Mouse (Mus musculus): Measurements from ENCODE around the gene Arl5b. TPM values are rescaled to one million over a fixed set of nuclear protein-coding genes. Genes with fewer than 3 reads are reported as not detected.

Arl5b gene
- polyA plus RNA-seq, 1 experiment: 4.1 TPM

DNA sequence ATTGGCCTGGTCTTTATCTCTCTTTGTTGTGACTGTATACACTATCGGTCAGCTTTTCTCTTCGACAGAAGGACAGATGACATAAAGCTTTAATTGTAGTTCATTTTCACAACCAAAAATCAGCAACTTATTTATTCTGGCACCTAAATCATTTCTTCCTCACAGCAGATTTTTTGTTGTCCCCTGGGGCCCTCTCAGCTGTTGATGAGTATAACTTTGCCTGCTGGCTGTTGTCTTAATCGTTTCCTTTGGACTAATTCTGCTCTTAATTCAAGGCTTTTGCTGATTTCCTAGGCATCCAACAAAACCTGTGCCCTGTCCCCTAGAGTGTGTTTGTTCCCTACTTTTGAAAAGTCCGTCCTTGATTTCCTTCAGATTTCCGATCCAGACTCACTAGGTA is 9.0 kb downstream of the Arl5b start:
- peaks cover 56% of the 10 kb centered on the region for H3K79me3 ChIP-seq (ENCODE audit: low read depth)
- TF ChIP-seq FOSL1 (IDR thresholded peaks at IDR 0.05; ENCODE audit: insufficient read depth, low read length, poor library complexity, severe bottlenecking) (no peak), MYOD1 (IDR thresholded peaks at IDR 0.05; ENCODE audit: control insufficient read depth, insufficient read length, low read depth) (no peak), MYOG (IDR thresholded peaks at IDR 0.05; ENCODE audit: control insufficient read depth, extremely low read depth, insufficient read length) (no peak), CTCF (IDR thresholded peaks at IDR 0.05; ENCODE audit: control insufficient read depth, insufficient read depth, insufficient read length) (no peak), MAX (IDR thresholded peaks at IDR 0.05) (no peak), CEBPB (IDR thresholded peaks at IDR 0.05; ENCODE audit: low read depth) (no peak), USF1 (IDR thresholded peaks at IDR 0.05; ENCODE audit: low read depth) (no peak)
- peaks cover 4% of the 10 kb centered on the region for H3K36me3 ChIP-seq (ENCODE audit: control insufficient read depth, insufficient read depth)
- H3K4me3 ChIP-seq (ENCODE audit: insufficient read depth, poor library complexity, severe bottlenecking): no peak overlapping the region
- H3K79me2 ChIP-seq (ENCODE audit: control insufficient read depth, insufficient read depth): peaks cover 81% of the 10 kb centered on the region
- no peak overlapping the region for H3ac ChIP-seq (ENCODE audit: control insufficient read depth, insufficient read length, low read depth)
- H3K27me3 ChIP-seq (ENCODE audit: control insufficient read depth, insufficient read depth, insufficient read length): no peaks in the 10 kb centered on the region

DNA sequence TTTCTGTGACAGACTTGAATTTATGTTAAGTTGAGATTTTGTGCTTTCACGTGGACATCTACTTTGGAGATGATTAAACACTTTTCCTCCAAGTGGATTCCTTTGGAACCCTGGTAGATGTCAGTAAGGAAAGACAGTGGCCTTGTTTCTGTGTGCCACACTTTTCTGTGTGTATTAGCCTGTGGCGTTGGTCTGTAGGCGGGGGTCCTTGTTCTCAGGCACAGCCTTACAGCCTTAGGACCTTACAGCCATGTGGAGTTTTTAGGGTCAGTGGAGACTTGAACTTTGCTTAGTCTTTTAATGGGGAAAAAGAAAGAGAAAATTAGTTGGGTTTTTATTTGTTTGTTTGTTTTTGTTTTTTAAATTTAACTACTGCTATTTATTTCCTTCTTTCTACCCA is 11.7 kb downstream of the Arl5b start:
- Histone ChIP-seq H3K4me3 (ENCODE audit: insufficient read depth, poor library complexity, severe bottlenecking) (no peak overlapping the region), H3ac (ENCODE audit: control insufficient read depth, insufficient read length, low read depth) (no peak overlapping the region), H3K79me2 (ENCODE audit: control insufficient read depth, insufficient read depth) (peaks cover 99% of the 10 kb centered on the region), H3K27me3 (ENCODE audit: control insufficient read depth, insufficient read depth, insufficient read length) (no peaks in the 10 kb centered on the region), H3K36me3 (ENCODE audit: control insufficient read depth, insufficient read depth) (peaks cover 7% of the 10 kb centered on the region), H3K79me3 (ENCODE audit: low read depth) (peaks cover 65% of the 10 kb centered on the region)
- TF ChIP-seq MYOD1 (IDR thresholded peaks at IDR 0.05; ENCODE audit: control insufficient read depth, insufficient read length, low read depth) (no peak), MAX (IDR thresholded peaks at IDR 0.05) (no peak), FOSL1 (IDR thresholded peaks at IDR 0.05; ENCODE audit: insufficient read depth, low read length, poor library complexity, severe bottlenecking) (no peak), CTCF (IDR thresholded peaks at IDR 0.05; ENCODE audit: control insufficient read depth, insufficient read depth, insufficient read length) (no peak), USF1 (IDR thresholded peaks at IDR 0.05; ENCODE audit: low read depth) (no peak), MYOG (IDR thresholded peaks at IDR 0.05; ENCODE audit: control insufficient read depth, extremely low read depth, insufficient read length) (no peak), CEBPB (IDR thresholded peaks at IDR 0.05; ENCODE audit: low read depth) (no peak)

DNA sequence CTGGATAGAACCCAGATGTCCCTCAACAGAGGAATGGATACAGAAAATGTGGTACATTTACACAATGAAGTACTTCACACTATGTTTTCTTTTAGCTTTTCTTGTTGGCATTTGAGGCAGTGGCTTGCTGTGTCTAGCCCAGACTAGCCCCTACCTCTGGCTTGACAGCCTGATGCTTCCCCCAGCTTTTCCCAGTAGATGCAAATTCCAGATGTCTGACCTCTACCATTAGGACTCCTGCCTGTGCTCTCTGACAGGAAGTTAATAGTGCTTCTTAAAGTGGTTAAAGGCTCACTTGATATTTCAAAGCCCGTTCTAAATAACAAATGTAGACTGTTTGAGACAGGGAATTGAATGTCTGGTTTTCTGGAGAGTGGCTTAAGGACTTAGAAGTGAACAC is 14.6 kb downstream of the Arl5b start:
- peaks cover 7% of the 10 kb centered on the region for H3K36me3 ChIP-seq (ENCODE audit: control insufficient read depth, insufficient read depth)
- no peak overlapping the region for H3ac ChIP-seq (ENCODE audit: control insufficient read depth, insufficient read length, low read depth)
- TF ChIP-seq MYOD1 (IDR thresholded peaks at IDR 0.05; ENCODE audit: control insufficient read depth, insufficient read length, low read depth) (no peak), CEBPB (IDR thresholded peaks at IDR 0.05; ENCODE audit: low read depth) (no peak)
- H3K79me2 ChIP-seq (ENCODE audit: control insufficient read depth, insufficient read depth): peaks cover 82% of the 10 kb centered on the region
- no peak overlapping the region for H3K4me3 ChIP-seq (ENCODE audit: insufficient read depth, poor library complexity, severe bottlenecking)
- peaks cover 43% of the 10 kb centered on the region for H3K79me3 ChIP-seq (ENCODE audit: low read depth)
- no peaks in the 10 kb centered on the region for H3K27me3 ChIP-seq (ENCODE audit: control insufficient read depth, insufficient read depth, insufficient read length)

DNA sequence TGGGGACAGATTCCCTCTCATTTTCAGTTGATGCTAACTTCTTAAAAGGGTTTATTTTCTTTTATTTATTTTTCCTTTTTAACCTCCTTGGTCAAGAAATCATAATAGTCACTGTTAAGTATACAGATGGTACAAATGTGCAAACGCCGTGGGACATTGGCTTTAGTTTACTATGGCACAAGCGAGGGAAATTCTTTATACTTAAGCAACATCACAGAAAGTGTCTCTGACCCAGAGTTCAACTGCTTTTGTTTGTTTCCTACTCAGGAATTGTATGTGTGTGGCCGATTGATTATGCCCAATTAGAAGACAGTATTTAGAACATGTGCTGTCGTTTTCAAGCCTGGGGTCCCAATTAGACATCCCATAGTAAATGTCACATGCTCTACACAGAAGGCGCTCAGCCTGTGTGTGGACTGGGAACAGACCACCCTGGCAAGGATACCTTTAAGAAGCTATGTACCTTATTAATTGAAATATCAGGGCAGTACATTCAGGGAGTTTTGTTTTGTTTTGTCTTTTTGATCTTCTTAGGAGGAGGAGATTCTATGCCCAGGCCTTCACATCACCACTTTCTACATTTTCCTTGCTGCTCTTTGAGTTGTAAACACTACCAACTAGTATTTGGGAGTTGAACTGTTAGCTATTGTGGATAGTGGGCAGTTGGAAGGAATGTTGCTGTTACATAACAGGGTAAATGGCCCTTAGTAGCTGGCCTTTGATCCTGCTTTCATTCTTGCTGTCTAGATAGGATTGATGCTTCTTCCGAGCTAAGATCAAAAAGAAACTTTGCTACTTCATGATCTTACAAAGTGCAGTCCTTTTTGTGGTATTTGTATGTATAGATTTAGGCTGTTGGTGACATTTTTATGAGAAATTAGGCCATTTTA is 15.4 kb downstream of the Arl5b start:
- Histone ChIP-seq H3ac (ENCODE audit: control insufficient read depth, insufficient read length, low read depth) (no peak overlapping the region), H3K36me3 (ENCODE audit: control insufficient read depth, insufficient read depth) (peaks cover 12% of the 10 kb centered on the region)

DNA sequence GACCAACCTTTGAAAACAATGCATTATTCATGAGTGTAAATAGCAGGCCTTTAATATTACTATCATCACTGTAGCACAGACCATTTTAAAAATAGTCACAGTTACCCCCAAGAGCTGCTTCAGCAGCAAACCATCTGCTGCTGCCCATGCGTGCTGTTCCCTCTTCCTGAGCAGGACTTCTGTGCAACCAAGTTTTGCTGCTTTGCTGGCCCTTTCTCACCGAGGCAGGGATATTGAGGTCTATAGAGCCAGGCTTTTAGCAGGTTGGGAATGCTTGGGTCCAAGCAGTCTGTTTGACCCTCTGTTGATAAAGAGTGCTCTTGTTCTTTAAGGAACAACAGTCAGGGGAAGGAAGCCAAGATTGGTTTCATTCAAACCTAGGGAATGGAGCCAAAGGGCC is 16.3 kb downstream of the Arl5b start:
- peaks cover 34% of the 10 kb centered on the region for H3K79me3 ChIP-seq (ENCODE audit: low read depth)
- H3K36me3 ChIP-seq (ENCODE audit: control insufficient read depth, insufficient read depth): peaks cover 21% of the 10 kb centered on the region
- no peak for TF ChIP-seq MAX (IDR thresholded peaks at IDR 0.05)
- no peak for TF ChIP-seq FOSL1 (IDR thresholded peaks at IDR 0.05; ENCODE audit: insufficient read depth, low read length, poor library complexity, severe bottlenecking)
- no peak for TF ChIP-seq MYOG (IDR thresholded peaks at IDR 0.05; ENCODE audit: control insufficient read depth, extremely low read depth, insufficient read length)
- TF ChIP-seq MYOD1 (IDR thresholded peaks at IDR 0.05; ENCODE audit: control insufficient read depth, insufficient read length, low read depth): no peak
- no peak for TF ChIP-seq USF1 (IDR thresholded peaks at IDR 0.05; ENCODE audit: low read depth)
- TF ChIP-seq CTCF (IDR thresholded peaks at IDR 0.05; ENCODE audit: control insufficient read depth, insufficient read depth, insufficient read length): no peak
- TF ChIP-seq CEBPB (IDR thresholded peaks at IDR 0.05; ENCODE audit: low read depth): no peak
- H3K27me3 ChIP-seq (ENCODE audit: control insufficient read depth, insufficient read depth, insufficient read length): no peaks in the 10 kb centered on the region
- H3K4me3 ChIP-seq (ENCODE audit: insufficient read depth, poor library complexity, severe bottlenecking): no peak overlapping the region
- H3ac ChIP-seq (ENCODE audit: control insufficient read depth, insufficient read length, low read depth): no peak overlapping the region
- H3K79me2 ChIP-seq (ENCODE audit: control insufficient read depth, insufficient read depth): peaks cover 65% of the 10 kb centered on the region

More for the DNA sequence above, 15.4 kb downstream of the Arl5b start:
- TF ChIP-seq CEBPB (IDR thresholded peaks at IDR 0.05; ENCODE audit: low read depth) (no peak), FOSL1 (IDR thresholded peaks at IDR 0.05; ENCODE audit: insufficient read depth, low read length, poor library complexity, severe bottlenecking) (no peak), USF1 (IDR thresholded peaks at IDR 0.05; ENCODE audit: low read depth) (no peak), MAX (IDR thresholded peaks at IDR 0.05) (no peak), CTCF (IDR thresholded peaks at IDR 0.05; ENCODE audit: control insufficient read depth, insufficient read depth, insufficient read length) (no peak), MYOG (IDR thresholded peaks at IDR 0.05; ENCODE audit: control insufficient read depth, extremely low read depth, insufficient read length) (no peak), MYOD1 (IDR thresholded peaks at IDR 0.05; ENCODE audit: control insufficient read depth, insufficient read length, low read depth) (no peak)
- H3K4me3 ChIP-seq (ENCODE audit: insufficient read depth, poor library complexity, severe bottlenecking): no peak overlapping the region
- H3K79me2 ChIP-seq (ENCODE audit: control insufficient read depth, insufficient read depth): peaks cover 73% of the 10 kb centered on the region
- no peaks in the 10 kb centered on the region for H3K27me3 ChIP-seq (ENCODE audit: control insufficient read depth, insufficient read depth, insufficient read length)
- peaks cover 36% of the 10 kb centered on the region for H3K79me3 ChIP-seq (ENCODE audit: low read depth)
